Mouse (Mus musculus) adrenal gland, postnatal 25 days (tissue): ENCODE measurements at regions not wholly inside any gene's neighbourhood (a gene's known extent, or its start where the extent isn't known, plus 50 kb on each side); places are given as distances from the start of the nearest gene placed in this dataset.

Source experiments
- DNase-seq: peaks from one replicate; pipeline ENCODE4 v3.0.0; 2021; ENCODE audit warnings: mixed read lengths

- DNase-seq, result no peak
Measured at GRCm38 (mm10) chr3:41175356-41175755, 92.5 kb upstream of the Pgrmc2 start.

DNA sequence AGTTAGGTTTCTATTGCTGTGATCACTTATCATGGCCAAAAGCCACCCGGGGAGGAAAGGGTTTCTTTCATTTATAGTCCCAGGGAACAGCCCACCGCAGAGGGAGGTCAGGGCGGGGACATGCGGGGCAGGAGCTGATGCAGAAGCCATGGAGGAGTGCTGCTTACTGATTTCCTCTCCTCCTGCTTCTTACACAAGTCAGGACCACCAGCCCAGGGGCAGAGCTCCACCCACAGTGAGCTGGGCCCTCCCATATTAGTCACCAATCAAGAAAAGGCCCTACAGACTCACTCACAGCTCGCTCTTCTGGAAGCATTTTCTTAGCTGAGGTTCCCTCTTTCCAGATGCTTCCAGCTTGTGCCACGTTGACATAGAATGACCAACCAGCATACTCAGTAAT, 90.7 kb upstream of the Pgrmc2 start:
- DNase-seq, result no peak

GRCm38 (mm10) chr3:41172306-41173215, 89.7 kb upstream of the Pgrmc2 start:
- no peak for DNase-seq

DNA sequence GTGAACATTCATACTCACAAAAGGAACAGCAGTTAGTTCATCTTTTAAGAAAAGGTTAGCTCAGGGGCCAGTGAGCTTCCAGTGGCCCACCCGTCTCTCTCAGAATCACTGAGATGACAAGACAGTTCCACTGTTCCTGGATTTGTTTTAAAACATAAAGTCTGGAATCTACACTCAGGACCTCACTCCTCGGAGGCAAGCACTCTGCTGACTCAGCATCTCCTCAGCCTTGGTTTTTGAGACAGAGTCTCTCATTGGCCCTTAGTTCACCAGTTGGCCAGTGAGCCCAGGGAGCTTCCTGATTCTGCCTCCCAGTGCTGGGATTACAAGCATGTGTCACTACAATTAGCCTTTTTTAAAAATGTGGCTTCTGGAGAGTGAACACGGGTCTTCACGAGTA, 88.9 kb upstream of the Pgrmc2 start:
- no peak for DNase-seq

- DNase-seq, result no peak
Measured at GRCm38 (mm10) chr3:41171310-41171709, 88.5 kb upstream of the Pgrmc2 start.

DNA sequence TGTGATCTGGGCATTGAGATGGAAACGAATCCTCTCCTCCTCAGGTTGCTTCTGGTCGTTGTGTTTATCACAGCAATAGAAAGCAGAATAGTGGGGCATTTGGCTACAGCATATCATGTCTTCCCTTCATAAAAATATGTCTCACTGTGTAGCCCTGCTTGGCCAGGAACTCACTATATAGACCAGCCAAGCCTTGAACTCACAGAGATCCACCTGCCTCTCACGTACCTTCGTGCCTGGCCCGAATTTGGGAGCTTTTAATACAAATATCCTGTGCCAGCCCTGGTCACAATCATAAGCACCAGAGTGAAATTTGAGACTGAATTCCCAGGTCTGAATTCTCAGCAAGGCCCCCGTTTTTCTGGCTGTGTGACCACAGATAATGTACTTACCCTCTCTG, 87.7 kb upstream of the Pgrmc2 start:
- no peak for DNase-seq

GRCm38 (mm10) chr3:41169430-41169829, 86.6 kb upstream of the Pgrmc2 start:
- no peak for DNase-seq

- no peak for DNase-seq
Measured at GRCm38 (mm10) chr3:41168181-41168967, 85.5 kb upstream of the Pgrmc2 start.

DNA sequence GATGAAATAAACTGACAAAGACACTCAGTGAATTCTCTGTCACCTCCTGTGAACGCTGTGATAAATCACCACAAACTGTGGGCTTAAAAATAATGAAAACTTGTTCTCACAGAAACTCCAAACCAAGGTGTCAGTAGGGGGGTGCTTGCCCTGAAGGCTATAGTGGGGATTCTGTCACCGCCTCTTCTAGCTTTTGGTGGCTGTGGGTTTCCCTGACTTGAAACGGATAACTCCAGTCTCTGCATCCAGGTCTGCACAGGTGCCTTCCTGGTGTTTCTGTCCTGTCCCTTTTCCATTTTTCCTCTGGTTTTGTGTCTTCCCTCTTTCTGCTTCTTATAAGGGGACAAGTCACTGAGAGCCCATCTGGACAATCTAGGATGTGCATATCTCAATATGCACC, 84.6 kb upstream of the Pgrmc2 start:
- DNase-seq, result no peak

DNA sequence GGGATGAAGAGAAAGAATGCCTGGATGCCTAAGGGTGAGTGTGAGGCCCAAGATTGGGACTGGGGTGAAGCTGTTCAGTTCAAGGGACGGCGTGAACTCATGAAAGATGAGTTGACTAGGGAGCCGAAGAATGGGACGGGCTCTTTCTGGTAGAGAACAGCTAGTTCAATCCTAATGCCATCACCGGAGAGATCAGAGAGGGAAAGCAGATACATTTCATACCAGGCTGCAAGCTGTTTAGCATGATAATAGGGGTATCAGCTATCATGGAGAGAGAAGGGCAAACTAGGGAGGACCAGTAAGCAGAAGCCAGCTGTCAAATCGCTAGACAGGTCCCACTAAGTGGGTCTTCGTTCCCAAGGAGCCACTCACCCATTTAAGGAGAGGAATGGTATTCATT, 81.9 kb upstream of the Pgrmc2 start:
- no peak for DNase-seq

DNA sequence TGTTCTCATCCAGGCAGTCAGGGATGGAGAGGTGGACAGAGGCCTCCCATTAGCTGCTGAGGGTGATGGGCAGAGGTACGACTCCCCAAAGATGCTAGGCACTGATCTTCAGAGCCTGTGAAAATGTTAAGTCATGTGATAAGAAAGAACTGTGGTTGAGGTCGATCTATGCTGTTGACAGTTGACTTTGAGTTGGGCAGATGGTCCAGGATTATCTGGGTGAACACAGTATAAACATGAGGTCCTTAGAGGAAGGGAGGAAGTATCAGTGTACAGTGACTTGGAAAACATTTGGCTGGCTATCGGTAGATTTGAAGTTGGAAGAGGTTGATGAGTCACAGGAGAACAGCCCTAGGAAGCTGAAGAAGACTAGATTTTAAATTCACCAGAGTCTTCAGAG, 80.9 kb upstream of the Pgrmc2 start:
- no peak for DNase-seq

DNA sequence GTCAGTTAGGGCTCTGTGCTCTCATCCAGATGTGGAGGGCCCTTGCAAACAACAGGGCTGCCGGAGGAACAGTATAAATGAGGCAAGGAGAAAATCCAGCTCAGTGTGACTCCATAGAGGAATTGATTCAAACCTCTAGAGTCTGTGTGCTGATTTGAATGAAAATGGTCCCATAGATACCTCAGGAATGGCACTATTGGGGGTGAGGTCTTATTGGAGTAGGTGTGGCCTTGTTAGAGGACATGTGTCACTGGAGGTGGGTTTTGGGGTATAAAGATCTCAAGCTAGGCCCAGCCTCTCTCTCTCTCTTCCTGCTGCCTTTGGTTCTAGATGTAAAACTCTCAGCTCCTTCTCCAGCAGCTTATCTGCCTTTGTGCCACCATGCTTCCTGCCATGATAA, 79.7 kb upstream of the Pgrmc2 start:
- DNase-seq, result no peak

GRCm38 (mm10) chr3:41160648-41161047, 77.8 kb upstream of the Pgrmc2 start:
- no peak for DNase-seq

- DNase-seq, result no peak
Measured at GRCm38 (mm10) chr3:41158314-41158973, 75.6 kb upstream of the Pgrmc2 start.

DNA sequence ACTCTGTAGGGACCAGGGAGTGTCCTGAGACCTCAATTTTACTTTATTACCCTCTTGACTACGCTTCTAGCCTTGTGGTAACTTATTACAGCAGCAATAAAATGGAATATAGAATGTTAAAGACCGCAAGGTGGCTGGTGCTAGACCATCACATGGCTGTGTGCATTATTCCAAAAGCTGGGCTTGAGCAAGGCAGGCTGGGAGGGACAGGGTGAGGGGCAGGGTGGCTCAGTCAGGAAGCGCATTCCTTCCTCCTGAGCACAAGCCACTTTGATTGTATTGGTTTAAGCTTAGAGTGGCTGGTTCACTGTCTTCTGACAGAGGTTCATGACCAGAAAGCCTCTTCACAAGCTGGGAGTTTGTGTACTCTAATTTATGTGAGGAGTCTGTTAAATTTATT, 74.6 kb upstream of the Pgrmc2 start:
- DNase-seq, result no peak

GRCm38 (mm10) chr3:41156562-41156961, 73.7 kb upstream of the Pgrmc2 start:
- no peak for DNase-seq

- no peak for DNase-seq
Measured at GRCm38 (mm10) chr3:41155132-41155760, 72.4 kb upstream of the Pgrmc2 start.

DNA sequence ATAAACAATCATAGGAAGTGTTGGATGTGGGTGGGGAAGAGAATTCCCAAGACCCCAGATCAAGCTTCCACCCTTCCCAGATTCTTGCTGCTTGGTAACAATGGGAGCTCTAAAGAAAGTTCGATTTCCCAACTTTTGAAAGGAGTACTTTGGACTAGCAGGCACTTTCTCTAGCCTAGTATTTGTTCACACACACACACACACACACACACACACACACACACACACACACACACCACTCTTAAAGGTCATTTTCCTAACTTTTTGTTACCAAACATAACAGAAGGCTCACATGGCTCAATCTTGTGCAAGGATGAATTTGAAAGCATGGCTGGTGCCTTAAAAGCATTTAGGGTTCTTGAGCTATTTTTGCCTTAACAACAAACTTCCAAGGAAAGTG, 71.6 kb upstream of the Pgrmc2 start:
- no peak for DNase-seq

- DNase-seq, result no peak
Measured at GRCm38 (mm10) chr3:41151989-41152388, 69.1 kb upstream of the Pgrmc2 start.

DNA sequence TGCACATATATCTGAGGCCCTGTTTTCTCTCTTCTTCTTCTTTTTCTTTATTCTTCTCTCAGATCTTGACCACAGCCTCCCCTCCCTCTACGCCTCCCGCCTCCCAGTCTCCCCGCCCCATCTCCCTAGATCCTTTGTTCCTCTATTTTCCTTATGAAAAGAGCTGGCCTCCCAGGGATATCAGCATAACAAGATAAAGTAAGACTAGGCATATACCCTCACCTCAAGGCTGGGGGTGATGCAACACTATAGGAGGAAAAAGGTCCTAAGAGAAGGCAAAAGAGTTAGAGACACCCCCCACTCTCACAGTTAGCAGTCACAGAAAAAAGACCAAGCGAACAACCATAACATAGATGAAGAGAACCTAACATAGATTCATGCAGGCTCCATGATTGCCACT, 57.5 kb upstream of the Pgrmc2 start:
- DNase-seq, result no peak

GRCm38 (mm10) chr3:41137931-41138330, 55.1 kb upstream of the Pgrmc2 start:
- DNase-seq, result no peak

GRCm38 (mm10) chr3:41132889-41133288, 50.0 kb upstream of the Pgrmc2 start:
- no peak for DNase-seq
